In the genomic region with DNA sequence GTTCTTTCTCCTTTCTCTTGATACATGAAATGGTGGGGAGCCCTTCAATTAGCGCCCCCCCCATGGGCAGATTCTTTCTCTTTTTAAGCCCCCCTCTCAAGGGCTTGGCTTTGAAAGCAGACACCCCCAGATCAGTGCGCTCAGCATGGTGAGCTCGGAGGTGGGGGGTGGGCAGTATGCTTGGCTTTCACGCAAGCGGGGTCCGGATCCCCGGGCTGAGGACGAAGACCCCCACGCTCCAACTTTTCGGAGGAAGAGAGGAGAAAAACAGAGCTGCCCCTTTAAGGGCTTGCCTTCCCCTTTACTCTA, we compare ENCODE assay signal across 8 mouse cellular contexts. TPM values are rescaled to one million over a fixed set of nuclear protein-coding genes. Genes with fewer than 3 reads are reported as not detected.
A peak's percentile ranks its signal among the peaks of the same experiment; 100 is the strongest.
DNase-seq lines count a peak whose midpoint lies in the region; ATAC-seq and TF ChIP-seq lines count a peak whose summit lies in the region.

No protein-coding gene starts in this region.

- H3K4me2 ChIP-seq in intestine, postnatal 0 days (replicated peaks; ENCODE audit: low read depth): peak overlapping the region; percentile 86
- peak overlapping the region; percentile 80 for H3K4me2 ChIP-seq in myocyte (ENCODE audit: low read depth)

- peak overlapping the region; percentile 95 for H3K27ac ChIP-seq in layer of hippocampus, adult 2 months
- no peak overlapping the region for H3K27ac ChIP-seq in embryonic fibroblast, embryonic 13.5 days (ENCODE audit: insufficient read depth, low read length)
- H3K27ac ChIP-seq in intestine, postnatal 0 days (ENCODE audit: low read depth, low read length): peak overlapping the region; percentile 66

- peak overlapping the region; percentile 93 for H3ac ChIP-seq in myocyte (ENCODE audit: control insufficient read depth, insufficient read length)

- TF ChIP-seq CTCF in layer of hippocampus, adult 2 months (conservative IDR thresholded peaks at IDR 0.05): no peak
- TF ChIP-seq CTCF in embryonic fibroblast, embryonic 13.5 days (IDR thresholded peaks at IDR 0.05; ENCODE audit: borderline replicate concordance, insufficient read depth, low read length): no peak
- no peak for TF ChIP-seq CTCF in intestine, postnatal 0 days (IDR thresholded peaks at IDR 0.05; ENCODE audit: low read depth)

- no peaks in the 10 kb centered on the region for H3K4me1 ChIP-seq in embryonic fibroblast, embryonic 13.5 days (ENCODE audit: control insufficient read depth, insufficient read depth, low read length)
- H3K4me1 ChIP-seq in intestine, postnatal 0 days (replicated peaks; ENCODE audit: control insufficient read depth, insufficient read depth, low read length): no peaks in the 10 kb centered on the region; the same call in 1 of the 2 replicates

- peak overlapping the region; percentile 75 for H3K9ac ChIP-seq in intestine, postnatal 0 days (ENCODE audit: low read depth, low read length)

- no peaks in the 10 kb centered on the region for H3K36me3 ChIP-seq in intestine, postnatal 0 days (ENCODE audit: control insufficient read depth, insufficient read depth)
- H3K36me3 ChIP-seq in myocyte (ENCODE audit: control insufficient read depth, insufficient read depth): no peaks in the 10 kb centered on the region

- no peak for DNase-seq in layer of hippocampus, adult 2 months (ENCODE audit: low spot score in 2 of 2)
- no peak for DNase-seq in layer of hippocampus, adult 11-12 months (ENCODE audit: low spot score)
- DNase-seq in adrenal gland, postnatal 25 days: no peak
- DNase-seq in urinary bladder, postnatal 36 days (ENCODE audit: low spot score in 2 of 2): no peak
- no peak for DNase-seq in layer of hippocampus, postnatal 14 days (ENCODE audit: low spot score in 2 of 2)

- no peaks in the 10 kb centered on the region for H3K9me3 ChIP-seq in intestine, postnatal 0 days (ENCODE audit: control insufficient read depth)

- H3K79me2 ChIP-seq in myocyte (ENCODE audit: control insufficient read depth, insufficient read depth): no peaks in the 10 kb centered on the region

- no peak for ATAC-seq in intestine, postnatal 0 days

- WGBS in intestine, postnatal 0 days: 0% methylated on average over 9 of the region's 10 CpGs

- no peak for TF ChIP-seq POLR2A in embryonic fibroblast, embryonic 13.5 days (IDR thresholded peaks at IDR 0.05; ENCODE audit: low read depth, low read length)
- no peak for TF ChIP-seq POLR2A in myocyte (IDR thresholded peaks at IDR 0.05; ENCODE audit: insufficient read length, low read depth)

- H3K27me3 ChIP-seq in intestine, postnatal 0 days (replicated peaks; ENCODE audit: control insufficient read depth, insufficient read depth, low read length): no peaks in the 10 kb centered on the region
- no peaks in the 10 kb centered on the region for H3K27me3 ChIP-seq in myocyte (ENCODE audit: control insufficient read depth, insufficient read depth, insufficient read length)

- peak overlapping the region; percentile 85 for H3K4me3 ChIP-seq in layer of hippocampus, adult 2 months
- H3K4me3 ChIP-seq in embryonic fibroblast, embryonic 13.5 days (ENCODE audit: insufficient read depth, low read length): peak overlapping the region; percentile 80
- H3K4me3 ChIP-seq in intestine, postnatal 0 days (ENCODE audit: low read depth, low read length): peak overlapping the region; percentile 86
- H3K4me3 ChIP-seq in myocyte: peak overlapping the region; percentile 37

TF ChIP-seq in myocyte, 11 proteins besides CTCF, POLR2A, EP300 and RAD21:
- no peak for TF ChIP-seq USF1 (IDR thresholded peaks at IDR 0.05; ENCODE audit: low read depth)

RNA-seq across cellular contexts. Expression of gene Peli2, which starts 0.2 kb away (rescaled TPM):
- 10 to 100 TPM; 19.3 to 23.2 TPM for total RNA-seq in layer of hippocampus, adult 2 months (2021)
- polyA plus RNA-seq in embryonic fibroblast, embryonic 13.5 days (2011; ENCODE audit: insufficient read length, low read depth, missing spikeins): 5.5 and 9.0 TPM in 2 replicates
- polyA plus RNA-seq in intestine, postnatal 0 days (2015; fragmentation: Nextera tagmentation; extraction: Ambion mirVana): 2.0 and 2.1 TPM in 2 replicates
- polyA plus RNA-seq in myocyte (2012; fragmentation: generic; extraction: Trizol): 15.8 TPM
- total RNA-seq in adrenal gland, postnatal 25 days (2021): 17.8 and 27.7 TPM in 2 replicates
- 10 to 100 TPM; 20.4 to 26.0 TPM for total RNA-seq in layer of hippocampus, postnatal 14 days (2021)
